Mouse (Mus musculus) limb, embryonic 11.5 days (tissue): ENCODE data around the gene 1700015G11Rik. TPM values are rescaled to one million over a fixed set of nuclear protein-coding genes. Genes with fewer than 3 reads are reported as not detected.

Experiments
- ATAC-seq: fragments of 200-750 bp; cut with Nextera tagmentation; 2 replicates; pipeline ENCODE4 v1.8.0; 2017; ENCODE audit warnings: low read depth; ENCODE audit not compliant: insufficient number of reproducible peaks, low FRiP score, low TSS enrichment
- DNase-seq: peaks from one replicate; pipeline ENCODE4 v3.0.0-alpha.2; 2015; ENCODE audit warnings: low spot score
- H3K27ac ChIP-seq: fragments of 300-500 bp; sonication (generic); replicated peaks from 2 replicates; pipeline ENCODE4 v1.5.1; 2014; ENCODE audit warnings: low read depth, mild to moderate bottlenecking, low read length
- H3K27me3 ChIP-seq: fragments of 300-500 bp; sonication (generic); 2 replicates; pipeline ENCODE4 v1.6.1; 2014; ENCODE audit warnings: mild to moderate bottlenecking, low read length, mixed read lengths; ENCODE audit not compliant: control insufficient read depth, insufficient read depth
- H3K36me3 ChIP-seq: fragments of 300-500 bp; sonication (generic); 2 replicates; pipeline ENCODE4 v1.6.1; 2014; ENCODE audit warnings: mild to moderate bottlenecking, low read length, moderate library complexity, mixed read lengths; ENCODE audit not compliant: control insufficient read depth, insufficient read depth
- H3K4me1 ChIP-seq: fragments of 300-500 bp; sonication (generic); 2 replicates; pipeline ENCODE4 v1.6.1; 2014; ENCODE audit warnings: low read length, mixed read lengths; ENCODE audit not compliant: control insufficient read depth, insufficient read depth
- H3K4me2 ChIP-seq: fragments of 300-500 bp; sonication (generic); 2 replicates; pipeline ENCODE4 v1.6.1; 2014; ENCODE audit warnings: low read depth, mild to moderate bottlenecking, moderate library complexity; ENCODE audit not compliant: severe bottlenecking
- H3K4me3 ChIP-seq: fragments of 300-500 bp; sonication (generic); 2 replicates; pipeline ENCODE4 v1.5.1; 2014; ENCODE audit warnings: low read depth, low read length
- H3K9ac ChIP-seq: fragments of 300-500 bp; sonication (generic); 2 replicates; pipeline ENCODE4 v1.6.1; 2014; ENCODE audit warnings: mild to moderate bottlenecking, low read length
- H3K9me3 ChIP-seq: fragments of 300-500 bp; sonication (generic); 2 replicates; pipeline ENCODE4 v1.6.1; 2016; ENCODE audit warnings: low read length; ENCODE audit not compliant: control insufficient read depth
- WGBS: fragments of 180-500 bp; shearing (Covaris S2); extraction: QIAGEN DNeasy Blood & Tissue Kit; methylation state at CpG from one replicate; pipeline ENCODE4 v1.1.7; 2014; 5-methylcytosine and 5-hydroxymethylcytosine counted together
- polyA plus RNA-seq: library from polyadenylated mRNA; unstranded; fragments of >200 nt; fragmentation: Nextera tagmentation; extraction: Ambion mirVana; gene quantifications from 2 replicates; pipeline ENCODE4 v1.2.1, GENCODE M21; 2014

1700015G11Rik gene
- polyA plus RNA-seq = not detected in 2 replicates

GRCm38 (mm10) chr7:52015628-52016027, at the start of gene 1700015G11Rik:
Gene 1700015G11Rik (minus strand): TSS chr7:52015728.
- ATAC-seq = no peak
- Histone ChIP-seq H3K27me3 (no peaks in the 10 kb centered on the region), H3K27ac (no peak within 1 kb of the TSS), H3K4me1 (no peaks in the 10 kb centered on the region), H3K9ac (no peak within 1 kb of the TSS), H3K36me3 (no peaks in the 10 kb centered on the region), H3K4me3 (no peak within 1 kb of the TSS), H3K9me3 (no peaks in the 10 kb centered on the region), H3K4me2 (no peak within 1 kb of the TSS)
- DNase-seq = no peak
- 86% methylated on average over 3 of the region's 3 CpGs for WGBS

DNA sequence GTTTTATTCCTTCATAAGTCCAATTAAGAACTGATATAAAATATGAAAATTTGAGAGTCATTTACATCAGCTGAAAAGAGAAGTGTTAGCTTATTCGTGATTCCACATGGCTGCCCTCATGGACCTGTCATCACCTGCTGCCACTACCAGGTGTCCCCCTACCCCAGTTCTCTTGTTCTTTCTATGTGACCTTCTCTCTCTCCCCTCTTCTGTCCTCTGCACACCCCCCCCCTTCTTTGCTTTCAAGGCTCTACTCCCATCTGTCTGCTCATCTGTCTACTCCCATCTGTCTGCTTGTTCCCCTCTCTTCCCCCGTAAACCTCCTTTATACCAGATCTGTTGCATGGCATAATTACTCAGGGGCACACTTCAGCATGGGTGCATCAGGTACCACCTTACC, 41.4 kb upstream of the 1700015G11Rik start:
- H3K27ac ChIP-seq = no peak overlapping the region
- H3K4me3 ChIP-seq = no peak overlapping the region
- no peak overlapping the region for H3K4me2 ChIP-seq
- no peaks in the 10 kb centered on the region for H3K36me3 ChIP-seq
- no peaks in the 10 kb centered on the region for H3K9me3 ChIP-seq
- no peak for ATAC-seq
- no peaks in the 10 kb centered on the region for H3K27me3 ChIP-seq
- no peaks in the 10 kb centered on the region for H3K4me1 ChIP-seq
- DNase-seq = no peak
- no peak overlapping the region for H3K9ac ChIP-seq
- 88% methylated on average over 2 of the region's 2 CpGs for WGBS

- 70% methylated on average over 4 of the region's 4 CpGs for WGBS
These were observed 40.7 kb upstream of the 1700015G11Rik start for GRCm38 (mm10) chr7:52056274-52056673.

DNA sequence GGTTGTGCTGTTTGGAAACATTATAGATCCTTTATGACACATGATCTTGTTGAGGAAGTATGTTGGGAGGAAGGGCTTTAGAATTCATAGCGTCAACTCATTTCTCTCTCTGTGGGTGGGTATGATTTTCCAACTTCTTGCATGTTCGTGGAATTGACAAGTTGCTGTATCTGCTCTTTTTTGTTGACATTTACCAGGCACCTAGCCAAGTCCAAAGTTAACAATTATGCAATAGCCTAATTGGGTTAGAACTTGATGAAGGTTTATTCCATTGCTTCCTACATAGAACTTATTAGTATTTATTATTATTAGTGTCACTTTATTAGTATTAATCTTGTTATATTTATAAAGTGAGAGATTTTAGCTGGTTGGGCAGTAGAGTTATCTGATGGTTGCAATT, 40.3 kb upstream of the 1700015G11Rik start:
- Histone ChIP-seq H3K4me2 (no peak overlapping the region), H3K4me3 (no peak overlapping the region), H3K9me3 (no peaks in the 10 kb centered on the region), H3K36me3 (no peaks in the 10 kb centered on the region), H3K9ac (no peak overlapping the region), H3K4me1 (no peaks in the 10 kb centered on the region), H3K27ac (no peak overlapping the region), H3K27me3 (no peaks in the 10 kb centered on the region)
- ATAC-seq = no peak
- no peak for DNase-seq
- WGBS = 75% methylated on average over 2 of the region's 2 CpGs

More at GRCm38 (mm10) chr7:52056274-52056673, 40.7 kb upstream of the 1700015G11Rik start:
- H3K4me2 ChIP-seq = no peak overlapping the region
- DNase-seq (no peak), ATAC-seq (no peak)
- H3K9ac ChIP-seq = no peak overlapping the region
- H3K36me3 ChIP-seq = no peaks in the 10 kb centered on the region
- no peaks in the 10 kb centered on the region for H3K4me1 ChIP-seq
- no peak overlapping the region for H3K4me3 ChIP-seq
- no peaks in the 10 kb centered on the region for H3K27me3 ChIP-seq
- H3K27ac ChIP-seq = no peak overlapping the region
- H3K9me3 ChIP-seq = no peaks in the 10 kb centered on the region

DNA sequence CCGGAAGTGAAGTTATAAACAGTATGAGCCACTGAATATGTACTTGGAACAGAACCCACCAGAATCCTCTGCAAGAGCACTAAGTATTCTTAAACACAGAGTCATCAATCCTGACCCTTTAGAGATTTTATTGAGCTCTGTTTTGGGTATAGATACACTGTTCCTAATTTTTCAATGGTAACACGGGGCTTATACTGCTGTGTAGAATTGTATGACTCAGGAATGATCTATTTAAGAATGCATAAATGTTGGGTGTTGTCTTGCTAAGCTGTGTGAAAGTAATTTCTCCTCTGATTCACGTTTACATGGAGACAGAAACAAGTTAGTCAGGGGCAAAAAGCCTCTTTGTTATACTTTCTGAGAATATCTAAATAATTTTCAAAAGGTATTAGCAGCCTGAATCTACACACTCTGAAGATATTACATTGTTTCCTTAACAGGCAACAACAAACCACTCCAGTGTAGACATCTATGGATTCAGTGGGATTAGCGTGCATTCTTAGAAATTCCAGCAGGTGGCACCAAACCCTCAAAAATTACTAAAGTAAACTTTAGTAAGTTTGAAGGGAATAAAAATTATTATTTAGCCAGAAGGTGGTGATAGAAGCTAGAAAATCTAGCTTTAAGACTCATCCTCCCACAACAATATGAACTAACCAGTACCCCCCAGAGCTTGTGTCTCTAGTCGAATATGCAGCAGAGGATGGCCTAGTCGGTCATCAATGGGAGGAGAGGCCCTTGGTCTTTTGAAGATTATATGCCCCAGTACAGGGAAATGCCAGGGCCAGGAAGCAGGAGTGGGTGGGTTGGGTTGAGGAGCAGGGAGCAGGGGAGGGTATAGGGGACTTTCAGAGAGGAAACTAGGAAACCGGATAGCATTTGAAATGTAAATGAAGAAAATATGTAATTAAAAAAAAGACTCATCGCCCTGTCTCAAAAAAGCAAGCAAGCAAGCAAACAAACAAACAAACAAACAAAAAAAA, 22.4 kb upstream of the 1700015G11Rik start:
- no peaks in the 10 kb centered on the region for H3K4me1 ChIP-seq
- no peak; the same call in 1 of the 2 replicates for ATAC-seq
- no peak overlapping the region for H3K27ac ChIP-seq
- peak; percentile 39 for DNase-seq
- WGBS = 48% methylated on average over 8 of the region's 8 CpGs
- H3K9ac ChIP-seq = no peak overlapping the region
- no peaks in the 10 kb centered on the region for H3K27me3 ChIP-seq
- H3K36me3 ChIP-seq = no peaks in the 10 kb centered on the region
- no peaks in the 10 kb centered on the region for H3K9me3 ChIP-seq
- H3K4me3 ChIP-seq = no peak overlapping the region
- no peak overlapping the region for H3K4me2 ChIP-seq

DNA sequence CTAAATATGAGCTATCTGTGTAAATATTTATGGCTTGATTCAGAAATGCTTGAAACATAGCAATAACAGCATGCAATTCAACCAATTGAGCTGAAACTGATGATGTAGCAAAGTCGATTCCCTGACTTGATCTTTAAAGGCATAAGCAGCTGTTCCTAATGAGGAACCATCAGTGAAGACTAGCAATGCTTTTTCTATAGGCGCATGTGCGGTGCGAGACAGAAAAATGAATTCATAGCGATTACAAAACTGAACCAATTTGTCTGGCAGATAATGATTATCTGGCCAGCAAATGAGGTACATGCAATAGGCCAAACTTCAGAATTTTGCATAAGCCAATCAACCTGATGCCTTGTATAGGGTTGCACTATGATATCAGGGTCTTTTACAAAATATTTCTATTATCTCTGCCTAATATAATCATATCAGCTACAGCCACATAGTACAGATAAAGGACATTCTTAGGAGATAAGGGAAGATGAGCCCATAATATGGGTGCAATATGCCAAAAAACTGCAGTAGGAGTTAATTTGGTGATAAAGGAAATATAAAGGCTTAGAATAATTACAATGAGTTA, 8.6 kb upstream of the 1700015G11Rik start:
- Histone ChIP-seq H3K27ac (no peak overlapping the region), H3K9me3 (no peaks in the 10 kb centered on the region), H3K27me3 (no peaks in the 10 kb centered on the region), H3K4me1 (no peaks in the 10 kb centered on the region), H3K4me3 (no peak overlapping the region), H3K9ac (no peak overlapping the region), H3K4me2 (no peak overlapping the region), H3K36me3 (no peaks in the 10 kb centered on the region)
- DNase-seq (no peak), ATAC-seq (no peak)
- 91% methylated on average over 5 of the region's 5 CpGs for WGBS

- no peak overlapping the region for H3K4me3 ChIP-seq
- DNase-seq = no peak
- H3K36me3 ChIP-seq = no peaks in the 10 kb centered on the region
- no peak for ATAC-seq
- H3K9ac ChIP-seq = no peak overlapping the region
- no peaks in the 10 kb centered on the region for H3K9me3 ChIP-seq
- H3K4me1 ChIP-seq = no peaks in the 10 kb centered on the region
- whole genome bisulfite sequencing = 90% methylated on average over 4 of the region's 4 CpGs
- no peak overlapping the region for H3K4me2 ChIP-seq
- H3K27me3 ChIP-seq = no peaks in the 10 kb centered on the region
- H3K27ac ChIP-seq = no peak overlapping the region
These were observed 6.5 kb upstream of the 1700015G11Rik start for GRCm38 (mm10) chr7:52022039-52022438.

DNA sequence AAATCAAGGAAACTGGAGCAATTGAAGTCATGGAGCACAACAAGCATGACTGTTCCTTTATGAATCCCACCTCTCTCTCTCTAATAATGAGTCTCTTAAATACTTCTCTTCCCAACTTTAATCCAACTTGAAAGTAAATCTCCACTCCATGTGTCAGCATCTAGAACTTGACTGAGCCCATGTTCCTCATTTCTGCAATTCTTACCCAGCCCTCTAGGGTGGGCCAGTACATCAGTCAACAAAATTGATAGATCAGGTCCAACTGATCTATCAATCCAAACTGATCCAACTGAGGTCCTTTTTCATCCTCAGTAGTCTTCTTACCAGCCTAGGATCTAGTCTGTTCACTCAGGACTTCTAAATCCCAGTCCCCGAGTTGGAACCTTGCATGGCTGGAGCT, 348 bp downstream of the 1700015G11Rik start:
- Histone ChIP-seq H3K27me3 (no peaks in the 10 kb centered on the region), H3K4me2 (no peak overlapping the region), H3K4me3 (no peak overlapping the region), H3K9me3 (no peaks in the 10 kb centered on the region), H3K4me1 (no peaks in the 10 kb centered on the region), H3K36me3 (no peaks in the 10 kb centered on the region), H3K9ac (no peak overlapping the region), H3K27ac (no peak overlapping the region)
- no peak for ATAC-seq
- DNase-seq = no peak
- 92% methylated on average over 1 of the region's 1 CpGs for WGBS
